Mouse (Mus musculus) pancreas, adult 10 weeks (tissue): ENCODE data around the gene Gm2026. TPM values are rescaled to one million over a fixed set of nuclear protein-coding genes. Genes with fewer than 3 reads are reported as not detected.

ENCODE experiments used
- polyA plus RNA-seq: library from polyadenylated mRNA; stranded (reverse); fragments of 350-450 nt; fragmentation: Illumina TruSeq; extraction: RNeasy Lipid Tissue Mini Kit (QIAGEN cat#74804); gene quantifications from one replicate; pipeline ENCODE4 v1.2.3, GENCODE M21; 2015; ENCODE audit warnings: low read depth, low replicate concordance; ENCODE audit not compliant: insufficient read depth

The Gm2026 gene
- 2.5 TPM for polyA plus RNA-seq

GRCm38 (mm10) chr2:175965031-175965430, at the start of gene Gm2026:
Gene Gm2026, plus strand, starts transcription at chr2:175965331.

GRCm38 (mm10) chr2:175931000-175931399, 34.1 kb upstream of the Gm2026 start, which contains the start of gene Zfp966:
Gene Zfp966, minus strand, starts transcription at chr2:175931100.

Other genes with a start within 250 kb of the Gm2026 start
- not detected for gene Gm2007, start 223.8 kb upstream of the Gm2026 start, polyA plus RNA-seq
- 3.3 TPM for gene Gm14288, start 164.2 kb upstream of the Gm2026 start, polyA plus RNA-seq
- gene Gm6710, start 96.1 kb upstream of the Gm2026 start, polyA plus RNA-seq = 2.8 TPM
- 3.6 TPM for gene Zfp966, start 34.2 kb upstream of the Gm2026 start, polyA plus RNA-seq
- gene Gm2004, start 184.5 kb downstream of the Gm2026 start, polyA plus RNA-seq = 0.70 TPM